Mouse (Mus musculus) heart, adult 8-10 months (tissue): ENCODE results near the gene Gm21394. TPM values are rescaled to one million over a fixed set of nuclear protein-coding genes. Genes with fewer than 3 reads are reported as not detected.
"Not testable (repeated sequence)": the region's sequence is repeated elsewhere in the genome, so short reads cannot be mapped to it uniquely, and the experiment has no call there.

Experiments used
- DNase-seq: peaks from one replicate; pipeline ENCODE4 v3.0.0; 2022; ENCODE audit warnings: low spot score
- total RNA-seq, 4 experiments: library from RNA; stranded (reverse); gene quantifications; 2 replicates each; pipeline ENCODE4 v1.2.4; 2022

Gene Gm21394
- total RNA-seq: not detected

- not testable (repeated sequence) for DNase-seq
Measured at GRCm38 (mm10) chrY:84564807-84565206, at the start of gene Gm21394. TSS of gene Gm21394 (minus strand) at chrY:84564907.

Other genes starting within 250 kb of the Gm21394 start
- not detected for gene Gm21409, start 181.8 kb upstream of the Gm21394 start, total RNA-seq